Mouse (Mus musculus) T-helper 17 cell (primary cell): ENCODE results near the gene Scn8a.

Source experiments
- in situ Hi-C, 2 experiments: fragments of 300-600 bp; cut with MboI, MseI; formaldehyde crosslinking; loops; 1 replicate in 1 of 2; 2 replicates in 1 of 2; pipeline ENCODE4 v1.15.1; 2025; ENCODE audit warnings: high pct_unique_total_duplicates in 2 of 2

Gene Scn8a

GRCm38 (mm10) chr15:100869558-100869957, at the start of gene Scn8a:
Gene Scn8a, plus strand, starts transcription at chr15:100869858.
- in situ Hi-C loops = loop anchor here in 1 of 2 experiments (25.0 kb wide), 1 partner anchor 1182 kb away; no protein-coding TSS in a partner anchor

DNA sequence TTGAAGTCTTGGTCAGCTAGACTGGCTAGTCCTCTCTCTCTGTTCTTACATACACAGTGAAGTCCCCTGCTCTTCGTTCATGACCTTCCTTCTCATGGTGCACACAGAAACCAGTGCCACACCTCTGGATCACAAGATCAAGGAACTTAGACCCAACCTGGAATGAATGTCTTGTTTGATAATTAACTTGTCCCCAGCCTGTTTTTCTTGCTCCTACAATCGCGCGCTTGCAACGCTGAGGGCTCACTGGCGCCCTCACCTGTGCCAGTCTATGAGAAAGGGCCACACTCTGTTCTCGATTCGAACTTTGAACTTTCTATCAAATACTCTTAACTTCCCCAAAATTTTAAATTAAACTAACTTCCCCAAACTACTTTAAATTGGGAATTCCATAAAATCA, 47.8 kb upstream of the Scn8a start:
- in situ Hi-C loops = loop anchor here in 1 of 2 experiments (5.0 kb wide), 1 partner anchor 755 kb away; no protein-coding TSS in a partner anchor

GRCm38 (mm10) chr15:100822370-100822769, 47.3 kb upstream of the Scn8a start:
- in situ Hi-C loops = loop anchor here in 1 of 2 experiments (5.0 kb wide), 1 partner anchor 755 kb away; no protein-coding TSS in a partner anchor

- in situ Hi-C loops = loop anchor here in 1 of 2 experiments (5.0 kb wide), 1 partner anchor 43 kb away; no protein-coding TSS in a partner anchor
Observed at GRCm38 (mm10) chr15:100825249-100825856, 44.3 kb upstream of the Scn8a start.

DNA sequence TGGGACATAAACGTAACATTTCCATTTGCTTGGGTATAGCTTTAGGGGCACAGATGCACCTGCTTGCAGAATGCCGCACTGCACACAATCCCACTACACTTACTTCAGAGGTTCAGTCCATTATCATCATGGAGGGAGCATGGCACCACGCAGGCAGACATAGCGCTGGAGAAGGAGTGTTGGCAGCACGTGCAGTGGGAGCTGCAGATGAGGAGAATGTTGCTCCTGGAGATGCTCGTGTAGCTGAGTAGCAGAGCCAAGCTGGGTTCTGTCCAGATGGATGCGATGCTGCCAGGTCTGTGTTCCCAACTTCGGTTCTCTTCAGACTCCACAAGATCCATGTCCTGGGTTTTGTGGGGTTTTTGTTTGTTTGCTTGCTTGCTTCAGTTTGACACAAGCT, 43.6 kb upstream of the Scn8a start:
- in situ Hi-C loops = loop anchor here in 1 of 2 experiments (5.0 kb wide), 1 partner anchor 44 kb away; no protein-coding TSS in a partner anchor

DNA sequence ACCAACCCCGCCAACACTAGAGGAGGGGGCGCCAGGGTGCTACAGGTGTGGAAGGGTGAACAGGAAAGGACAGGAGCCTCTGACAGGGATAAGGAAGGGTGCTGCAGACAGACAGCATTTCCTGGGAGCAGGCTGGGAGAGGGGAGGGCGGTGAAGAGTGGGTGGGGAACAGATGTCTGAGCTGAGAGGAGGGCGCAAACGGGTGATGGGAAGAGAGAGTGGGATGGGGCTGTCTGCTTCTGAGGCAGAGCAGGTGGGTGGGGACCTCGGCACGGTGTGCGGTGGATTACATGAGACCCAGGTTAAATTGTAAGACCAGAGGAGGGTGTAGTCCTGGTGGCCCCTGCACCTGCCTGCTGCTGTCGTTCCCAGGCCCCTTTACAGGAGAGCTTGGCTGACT, 39.9 kb upstream of the Scn8a start:
- in situ Hi-C loops = loop anchor here in 1 of 2 experiments (5.0 kb wide), 1 partner anchor 47 kb away; no protein-coding TSS in a partner anchor

DNA sequence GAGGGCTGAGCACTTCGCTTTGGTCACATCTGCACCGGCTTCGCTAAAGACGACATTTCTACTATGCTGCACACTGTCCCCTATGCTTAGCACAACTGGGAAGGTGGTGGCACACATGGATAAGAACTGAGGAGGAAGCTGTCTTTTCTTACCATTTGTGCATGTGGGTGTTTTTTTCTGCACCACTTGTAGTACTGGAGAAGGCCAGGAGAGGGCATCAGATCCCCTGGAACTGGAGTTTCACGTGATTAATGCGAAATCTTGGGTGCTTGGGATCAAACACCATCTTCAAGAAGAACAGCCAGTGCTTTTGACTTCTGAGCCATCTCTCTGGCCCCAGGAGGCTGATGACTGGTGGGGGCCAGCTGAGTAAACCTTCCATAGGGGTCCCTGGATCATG, 39.0 kb upstream of the Scn8a start:
- in situ Hi-C loops = no loop called here

DNA sequence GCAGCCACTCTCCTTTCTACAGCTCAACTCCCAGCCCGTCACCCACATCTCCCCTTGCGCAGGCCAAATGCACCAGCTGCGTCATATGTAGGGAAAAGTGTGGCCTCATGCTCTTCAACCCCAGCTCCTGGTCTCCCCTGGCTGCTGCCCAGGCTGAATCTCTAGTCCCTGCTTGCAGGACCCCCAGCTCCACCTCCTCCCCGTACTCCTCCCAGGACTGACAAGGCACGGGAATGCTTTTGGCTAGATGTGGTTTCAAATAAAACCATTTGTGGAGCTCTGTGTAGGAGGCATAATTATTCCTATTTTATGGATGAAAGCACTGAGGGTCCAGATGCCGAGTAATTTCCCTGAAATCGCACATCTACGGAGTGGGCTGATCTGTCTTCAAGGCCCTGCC, 37.5 kb upstream of the Scn8a start:
- in situ Hi-C loops = no loop called here

DNA sequence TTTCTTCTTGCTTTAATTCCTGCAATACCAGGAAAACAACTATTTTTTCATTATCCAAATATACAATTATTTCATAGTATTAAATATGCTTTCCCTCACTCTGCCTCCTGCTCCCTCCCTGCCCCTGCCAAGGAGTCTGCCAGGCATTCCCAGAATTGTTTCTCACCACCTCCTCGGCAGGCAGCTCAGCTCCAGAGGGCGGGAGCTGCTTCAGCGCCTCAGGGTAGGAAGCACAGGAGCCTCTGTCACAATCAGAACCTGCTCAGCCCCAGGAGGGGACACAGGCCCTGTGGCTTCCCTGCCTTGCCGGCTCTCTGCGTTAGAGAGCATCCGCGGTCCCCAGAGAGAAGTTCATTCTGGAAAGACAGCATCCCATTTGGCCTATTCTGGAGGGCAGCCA, 36.9 kb upstream of the Scn8a start:
- in situ Hi-C loops = no loop called here

DNA sequence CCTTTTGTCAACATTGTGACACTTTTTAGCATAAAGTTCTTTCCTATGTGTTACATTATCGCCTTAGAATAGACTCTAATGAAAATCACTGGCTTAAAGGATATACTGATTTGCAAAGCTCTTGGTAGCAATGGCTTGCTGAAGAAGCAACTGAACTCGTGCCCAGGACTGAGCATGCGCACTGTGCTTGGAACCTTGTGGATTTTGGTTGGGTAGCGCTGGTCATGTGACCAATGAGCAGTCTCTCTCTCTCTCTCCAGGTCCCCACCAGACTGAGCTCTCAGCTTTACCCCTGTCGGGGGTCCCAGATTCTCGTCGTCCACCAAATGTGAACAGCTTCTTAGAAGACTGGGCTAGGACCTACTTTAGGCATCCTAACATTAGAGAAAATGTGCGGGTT, 32.9 kb upstream of the Scn8a start:
- in situ Hi-C loops = no loop called here

- in situ Hi-C loops = no loop called here
Observed at GRCm38 (mm10) chr15:100838607-100839207, 31.0 kb upstream of the Scn8a start.

DNA sequence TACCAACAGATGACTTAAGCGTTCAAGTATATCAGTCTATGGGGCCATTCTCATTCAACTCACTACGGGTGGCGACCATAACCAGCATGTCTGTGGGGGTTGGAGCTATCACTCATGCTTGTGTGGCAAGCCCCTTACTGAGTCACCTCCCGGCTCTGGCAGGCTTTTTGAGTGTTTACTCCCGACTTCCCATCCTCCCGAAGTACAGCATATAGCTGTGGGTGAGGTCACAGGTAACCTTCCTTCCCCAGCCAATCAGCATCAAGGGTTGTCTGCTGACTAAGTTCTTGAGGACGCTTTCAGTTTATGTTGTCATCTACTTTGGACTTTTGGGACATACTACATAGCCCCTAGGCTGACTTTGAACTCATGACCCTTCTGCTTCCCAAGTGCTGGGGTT, 25.3 kb upstream of the Scn8a start:
- in situ Hi-C loops = no loop called here

DNA sequence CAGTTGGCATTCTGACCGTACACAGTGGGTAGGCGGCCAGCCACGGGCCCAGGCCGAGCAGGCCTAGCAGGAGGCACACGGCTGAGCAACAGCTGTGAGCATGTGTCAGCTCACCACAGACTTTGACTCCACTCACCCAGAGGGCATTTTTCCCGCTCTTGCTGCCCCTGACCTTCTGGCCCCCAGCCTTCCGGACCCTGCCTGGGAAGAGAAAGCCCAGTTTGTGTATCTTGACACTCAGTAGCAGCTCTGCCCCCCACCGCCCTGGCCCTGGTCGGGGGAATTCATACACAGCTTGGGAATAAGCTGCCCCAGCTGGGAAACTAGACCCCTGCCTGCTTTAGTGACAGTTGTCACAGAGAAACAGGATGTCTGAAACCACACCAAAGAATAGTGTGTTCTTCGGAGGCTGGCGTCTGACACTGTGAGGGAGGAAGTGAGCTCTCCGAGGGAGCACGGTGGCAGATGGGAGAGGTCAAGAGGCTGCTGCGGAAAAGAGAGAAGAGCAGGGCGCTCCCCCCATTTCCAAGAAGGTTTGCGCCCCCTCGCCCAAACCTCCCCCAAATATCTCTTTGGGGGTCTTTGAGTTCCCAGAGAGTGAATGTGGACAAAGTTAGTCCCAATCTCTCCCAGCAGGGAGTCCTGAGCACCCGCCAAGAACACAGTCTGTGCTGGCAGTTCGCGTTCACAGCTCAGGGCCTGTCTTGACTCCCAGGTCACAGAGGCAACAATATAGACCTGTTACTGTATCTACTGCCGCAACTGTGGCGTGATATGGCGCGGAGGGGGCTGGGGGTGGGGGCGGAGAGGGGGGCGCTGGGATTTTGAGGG, 24.4 kb upstream of the Scn8a start:
- in situ Hi-C loops = no loop called here

GRCm38 (mm10) chr15:100847193-100847592, 22.5 kb upstream of the Scn8a start:
- in situ Hi-C loops = no loop called here

GRCm38 (mm10) chr15:100857586-100857985, 12.1 kb upstream of the Scn8a start:
- in situ Hi-C loops = loop anchor here in 1 of 2 experiments (25.0 kb wide), 1 partner anchor 1170 kb away; no protein-coding TSS in a partner anchor

GRCm38 (mm10) chr15:100860856-100861255, 8.8 kb upstream of the Scn8a start:
- in situ Hi-C loops = loop anchor here in 1 of 2 experiments (25.0 kb wide), 1 partner anchor 1174 kb away; no protein-coding TSS in a partner anchor

GRCm38 (mm10) chr15:100865556-100865955, 4.1 kb upstream of the Scn8a start:
- in situ Hi-C loops = loop anchor here in 1 of 2 experiments (25.0 kb wide), 1 partner anchor 1178 kb away; no protein-coding TSS in a partner anchor

DNA sequence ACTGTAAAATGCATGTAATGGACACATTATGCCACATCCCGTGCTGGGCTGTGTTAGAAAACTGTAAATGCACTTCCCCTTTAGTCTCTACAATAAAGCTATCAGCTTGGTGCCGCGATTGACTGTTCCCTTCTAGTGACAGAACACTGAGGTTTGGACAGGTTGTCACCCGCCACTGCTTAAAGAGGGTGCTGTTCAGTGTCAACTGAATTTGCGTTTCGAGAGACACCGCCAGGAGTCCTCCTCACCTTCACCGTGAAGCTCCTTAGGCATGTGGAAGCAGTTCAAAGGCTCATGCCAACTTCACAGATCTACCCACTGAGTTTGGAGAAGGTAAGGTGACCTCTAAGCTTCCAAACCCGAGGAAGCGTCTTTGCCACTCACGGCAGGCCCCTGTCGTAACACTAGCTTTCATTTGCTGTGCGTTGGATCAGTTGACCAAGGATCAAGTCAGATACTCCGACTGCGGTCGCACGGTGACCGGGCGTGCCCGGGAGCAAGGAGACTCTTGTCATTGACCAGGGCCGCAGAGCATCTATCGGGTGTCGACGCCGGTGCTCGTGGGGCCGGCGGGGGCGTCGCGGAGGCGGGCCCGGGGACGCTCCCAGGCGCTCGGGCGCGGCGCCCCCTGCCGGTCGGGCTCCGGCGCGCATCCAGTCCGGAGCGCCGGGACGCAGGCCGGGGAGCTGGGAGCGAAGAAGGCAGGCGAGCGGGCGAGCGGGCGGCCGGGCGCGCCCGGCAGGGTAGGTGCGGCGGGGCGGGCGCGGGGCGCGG, 530 bp downstream of the Scn8a start:
- in situ Hi-C loops = loop anchor here in 1 of 2 experiments (25.0 kb wide), 1 partner anchor 1183 kb away; no protein-coding TSS in a partner anchor

- in situ Hi-C loops = loop anchor here in 1 of 2 experiments (25.0 kb wide), 1 partner anchor 1183 kb away; no protein-coding TSS in a partner anchor
Observed at GRCm38 (mm10) chr15:100870775-100871106, 1.1 kb downstream of the Scn8a start.

DNA sequence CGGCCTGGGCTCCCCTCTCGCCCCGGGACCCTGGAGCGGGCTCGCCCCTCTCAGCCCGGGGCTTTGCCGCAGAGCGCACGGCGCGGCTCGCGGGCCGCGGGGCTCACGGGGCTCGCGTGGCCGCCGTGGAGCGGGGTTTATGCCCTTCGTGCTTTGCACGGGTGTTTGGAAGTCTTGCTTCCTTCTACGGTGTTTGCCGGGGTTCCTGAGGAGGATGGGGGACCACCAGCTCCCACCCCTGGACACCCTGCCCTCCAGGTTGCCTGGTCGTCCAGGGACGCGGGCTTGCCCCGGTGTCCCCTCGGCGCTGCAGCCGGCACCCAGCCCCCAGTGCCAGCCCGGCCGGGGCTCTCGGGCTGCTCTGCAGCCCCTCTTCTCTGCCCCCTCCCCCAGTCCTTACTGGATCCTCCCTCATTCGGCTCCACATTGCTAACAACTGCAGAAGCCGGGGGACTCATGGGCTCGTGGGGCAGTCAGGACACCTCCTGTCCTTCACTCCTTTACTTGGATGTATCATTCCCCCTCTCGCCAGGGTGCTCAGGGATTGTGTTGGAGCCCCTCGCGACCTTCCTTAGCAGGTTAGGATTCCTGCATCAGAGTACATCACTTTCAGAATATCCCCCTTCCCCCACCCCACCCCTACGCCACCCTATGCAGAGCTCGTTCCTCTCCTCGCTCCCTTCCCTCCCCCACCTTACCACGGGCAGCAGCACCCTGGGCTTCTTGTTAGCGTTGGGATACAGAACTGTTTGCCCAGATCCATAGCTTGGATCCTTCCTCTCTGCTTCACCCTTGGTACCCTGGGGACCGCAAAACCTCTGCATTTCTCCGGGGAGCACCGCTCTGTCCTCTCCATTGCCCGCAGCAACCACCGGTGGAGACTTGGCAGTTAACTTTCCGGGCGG, 1.7 kb downstream of the Scn8a start:
- in situ Hi-C loops = loop anchor here in 1 of 2 experiments (25.0 kb wide), 1 partner anchor 1184 kb away; no protein-coding TSS in a partner anchor
